Mouse (Mus musculus): ENCODE data around the gene Plcd3. TPM values are rescaled to one million over a fixed set of nuclear protein-coding genes. Genes with fewer than 3 reads are reported as not detected.

Plcd3 gene
- polyA plus RNA-seq (2016; fragmentation: Nextera tagmentation; extraction: Ambion mirVana), result 2.9 and 3.6 TPM in 2 replicates

DNA sequence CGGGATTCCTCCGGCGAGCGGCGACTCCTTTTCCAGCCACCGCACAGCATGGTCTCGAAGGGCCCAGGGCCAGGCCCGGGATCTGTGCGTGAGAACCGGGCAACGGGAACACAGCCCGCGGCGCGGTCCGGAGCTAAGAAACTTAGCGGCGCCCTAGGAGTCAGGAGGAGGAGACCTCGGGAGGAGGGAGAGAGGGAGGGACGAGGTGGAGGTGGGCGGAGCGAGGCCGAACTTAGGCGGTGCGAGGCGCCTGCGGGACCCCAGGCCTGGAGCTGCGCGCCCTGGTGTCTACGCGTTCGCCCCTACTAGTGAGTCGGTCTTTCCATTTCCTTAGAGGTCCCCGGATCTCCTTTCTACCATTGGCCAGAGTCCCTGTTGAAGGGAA is at the start of gene Plcd3, which contains the start of gene Acbd4:
Gene Plcd3 (minus strand): TSS at position 178 of the 385 bp plus-strand sequence.
Gene Acbd4 (plus strand): TSS at position 202 of the 385 bp plus-strand sequence.
- Histone ChIP-seq H3K4me3 (replicated peaks) (peak within 1 kb of the TSS; percentile 63), H3K36me3 (no peaks in the 10 kb centered on the region), H3K27me3 (peaks cover 77% of the 10 kb centered on the region), H3K9ac (replicated peaks) (peak within 1 kb of the TSS; percentile 65), H3K9me3 (no peaks in the 10 kb centered on the region), H3K4me1 (replicated peaks) (peaks cover 36% of the 10 kb centered on the region), H3K4me2 (peak within 1 kb of the TSS; percentile 85), H3K27ac (no peak within 1 kb of the TSS)
- ATAC-seq (ENCODE audit: insufficient number of reproducible peaks, insufficient read depth, low FRiP score, low TSS enrichment, low read depth), result peak; percentile 22
- WGBS, result under 1% methylated on average over 34 of the region's 34 CpGs

DNA sequence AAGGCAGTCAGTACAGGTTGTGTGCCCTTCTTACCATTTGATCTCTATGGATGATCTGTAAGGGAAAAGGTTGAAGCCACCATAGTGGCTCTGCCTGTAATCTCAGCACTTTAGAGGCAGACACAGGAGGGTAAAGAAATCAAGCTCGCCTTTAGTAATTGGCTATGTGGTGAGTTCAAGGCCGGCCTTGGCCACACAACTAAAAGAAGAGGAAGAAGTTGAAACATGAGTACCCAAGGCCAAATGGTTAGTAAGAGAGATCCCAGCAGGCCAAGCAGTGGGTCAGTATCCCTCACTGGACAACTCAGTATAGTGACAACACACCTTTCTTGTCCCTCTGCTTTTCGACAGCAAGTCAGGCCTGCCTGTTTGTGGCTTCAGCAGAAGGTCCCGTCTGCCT is 48.3 kb upstream of the Plcd3 start:
- H3K9me3 ChIP-seq, result no peaks in the 10 kb centered on the region
- whole genome bisulfite sequencing, result 86% methylated on average over 4 of the region's 4 CpGs
- H3K4me1 ChIP-seq (replicated peaks), result peaks cover 3% of the 10 kb centered on the region
- no peak for ATAC-seq (ENCODE audit: insufficient number of reproducible peaks, insufficient read depth, low FRiP score, low TSS enrichment, low read depth)
- H3K4me2 ChIP-seq, result no peak overlapping the region
- no peak overlapping the region for H3K9ac ChIP-seq (replicated peaks)
- no peak overlapping the region for H3K4me3 ChIP-seq (replicated peaks)
- H3K27ac ChIP-seq, result no peak overlapping the region
- H3K36me3 ChIP-seq, result no peaks in the 10 kb centered on the region
- H3K27me3 ChIP-seq, result no peaks in the 10 kb centered on the region

GRCm38 (mm10) chr11:103147766-103148165 is 46.3 kb upstream of the Plcd3 start:
- Histone ChIP-seq H3K36me3 (no peaks in the 10 kb centered on the region), H3K4me1 (replicated peaks) (peaks cover 11% of the 10 kb centered on the region), H3K9ac (replicated peaks) (no peak overlapping the region), H3K4me3 (replicated peaks) (no peak overlapping the region), H3K27ac (no peak overlapping the region), H3K27me3 (no peaks in the 10 kb centered on the region), H3K4me2 (no peak overlapping the region), H3K9me3 (no peaks in the 10 kb centered on the region)
- WGBS, result 66% methylated on average over 4 of the region's 4 CpGs
- ATAC-seq (ENCODE audit: insufficient number of reproducible peaks, insufficient read depth, low FRiP score, low TSS enrichment, low read depth), result no peak

DNA sequence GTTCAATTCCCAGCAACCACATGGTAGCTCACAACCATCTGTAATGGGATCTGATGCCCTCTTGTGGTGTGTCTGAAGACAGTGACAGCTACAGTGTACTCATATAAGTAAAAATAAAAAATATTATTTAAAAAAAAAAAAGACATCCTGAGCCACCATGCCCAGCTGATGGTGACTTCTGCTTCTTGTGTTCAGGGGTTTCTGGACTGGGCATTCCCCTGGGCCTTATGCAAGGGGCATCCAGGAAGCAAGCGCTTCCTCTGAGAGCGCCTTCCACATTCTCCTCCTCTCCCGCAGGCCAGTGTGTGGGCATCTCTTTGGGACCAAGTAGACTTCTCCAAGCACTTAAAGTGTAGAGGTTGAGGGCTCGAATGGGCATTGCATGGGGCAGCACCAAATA is 44.9 kb upstream of the Plcd3 start:
- Histone ChIP-seq H3K9me3 (no peaks in the 10 kb centered on the region), H3K4me2 (no peak overlapping the region), H3K4me3 (replicated peaks) (no peak overlapping the region), H3K4me1 (replicated peaks) (peaks cover 25% of the 10 kb centered on the region), H3K27ac (no peak overlapping the region), H3K9ac (replicated peaks) (no peak overlapping the region), H3K27me3 (no peaks in the 10 kb centered on the region), H3K36me3 (no peaks in the 10 kb centered on the region)
- WGBS, result 89% methylated on average over 4 of the region's 4 CpGs
- no peak for ATAC-seq (ENCODE audit: insufficient number of reproducible peaks, insufficient read depth, low FRiP score, low TSS enrichment, low read depth)

DNA sequence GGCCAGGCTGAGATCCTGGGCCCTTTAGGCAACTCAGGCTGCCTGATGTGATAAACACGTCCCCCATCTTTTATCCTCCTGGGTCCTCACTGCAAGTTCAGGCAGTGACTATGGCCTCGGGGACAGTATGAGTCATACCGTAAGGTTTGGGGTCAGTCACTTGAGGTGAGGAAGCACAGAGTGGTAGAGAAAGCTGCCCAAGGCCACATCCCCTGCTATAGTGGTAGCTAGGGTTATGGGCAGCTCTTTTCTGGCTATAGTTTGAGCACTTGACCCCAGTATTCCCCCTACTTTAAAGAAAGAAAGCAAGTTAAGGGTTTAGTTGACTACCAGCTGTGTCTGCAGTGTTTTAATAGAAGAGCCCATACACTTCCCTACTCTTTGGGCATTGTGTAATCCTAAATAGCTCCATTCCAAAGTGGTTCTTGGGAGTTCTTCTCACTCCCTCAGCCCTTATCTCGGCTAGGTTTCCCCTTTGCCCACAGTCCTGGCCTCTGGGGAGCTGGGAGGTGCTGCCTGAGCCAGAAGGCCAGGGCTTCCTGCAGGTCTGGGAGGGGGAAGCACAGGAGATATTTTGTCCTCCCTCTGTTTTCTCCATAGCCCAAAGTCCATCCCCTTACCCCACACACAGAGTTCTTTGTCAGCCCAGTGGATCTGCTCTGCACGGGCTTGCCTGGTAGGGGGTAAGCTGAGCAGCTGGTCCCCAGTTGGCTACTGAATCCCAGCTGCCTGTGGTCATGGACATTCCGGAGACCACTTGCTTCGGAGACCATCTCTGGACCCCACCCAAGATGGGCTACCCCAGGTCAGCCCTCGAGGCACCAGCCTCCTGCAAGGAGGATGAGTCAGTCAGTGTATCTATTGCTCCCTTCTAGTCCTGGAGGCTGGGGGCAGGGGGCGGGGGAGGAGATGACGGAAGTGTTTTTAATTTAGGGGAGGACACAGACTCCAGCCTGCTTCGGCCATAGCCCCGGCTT is 43.1 kb upstream of the Plcd3 start:
- H3K4me1 ChIP-seq (replicated peaks), result peaks cover 31% of the 10 kb centered on the region
- 34% methylated on average over 12 of the region's 12 CpGs for WGBS
- peak overlapping the region; percentile 29; the same call in 1 of the 2 replicates for H3K27ac ChIP-seq
- H3K9me3 ChIP-seq, result no peaks in the 10 kb centered on the region
- H3K27me3 ChIP-seq, result no peaks in the 10 kb centered on the region
- H3K4me3 ChIP-seq (replicated peaks), result no peak overlapping the region
- H3K4me2 ChIP-seq, result no peak overlapping the region
- H3K36me3 ChIP-seq, result peaks cover 5% of the 10 kb centered on the region
- no peak for ATAC-seq (ENCODE audit: insufficient number of reproducible peaks, insufficient read depth, low FRiP score, low TSS enrichment, low read depth)
- H3K9ac ChIP-seq (replicated peaks), result no peak overlapping the region

DNA sequence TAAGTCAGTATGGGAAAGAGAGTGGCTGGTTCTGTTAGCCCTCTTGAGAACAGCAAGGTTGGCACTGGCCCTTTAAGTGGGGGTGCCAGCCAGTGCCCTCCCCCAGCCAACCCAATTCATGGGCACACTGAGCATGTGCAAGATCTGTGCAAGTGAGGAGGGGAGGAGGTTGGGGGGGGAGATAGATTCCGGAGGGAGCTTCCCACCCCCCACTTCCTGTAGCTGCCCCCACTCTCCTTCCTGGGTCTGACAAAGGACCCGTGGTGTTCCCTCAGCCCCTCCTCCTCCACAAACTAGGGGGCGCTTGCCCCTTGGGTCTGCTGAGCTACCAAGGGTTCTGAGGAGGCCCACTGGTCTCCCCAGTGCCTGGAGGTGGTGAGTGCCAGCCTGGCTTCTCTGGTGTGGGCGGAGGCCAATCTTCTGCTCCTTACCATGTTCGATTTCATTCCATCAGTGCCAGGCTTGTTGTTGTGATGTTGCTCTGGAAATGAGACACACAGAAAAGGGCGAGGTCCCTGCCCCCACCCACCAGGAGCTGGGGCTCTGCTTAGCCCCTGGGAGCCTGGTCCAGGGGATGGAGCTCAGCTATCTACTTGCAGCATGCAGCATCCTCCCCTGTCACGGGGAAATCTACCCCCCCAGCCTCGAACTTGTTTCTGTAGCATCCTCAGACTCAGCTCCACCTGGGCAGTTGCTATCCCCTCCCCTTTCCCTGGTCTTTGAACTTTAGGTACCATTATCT is 41.2 kb upstream of the Plcd3 start:
- Histone ChIP-seq H3K36me3 (peaks cover 22% of the 10 kb centered on the region), H3K27me3 (no peaks in the 10 kb centered on the region), H3K27ac (peak overlapping the region; percentile 84), H3K4me2 (peak overlapping the region; percentile 45), H3K9me3 (no peaks in the 10 kb centered on the region), H3K4me3 (replicated peaks) (peak overlapping the region; percentile 22), H3K9ac (replicated peaks) (peak overlapping the region; percentile 37; the same call in 1 of the 2 replicates), H3K4me1 (replicated peaks) (peaks cover 31% of the 10 kb centered on the region)
- peak; percentile 48; the same call in 1 of the 2 replicates for ATAC-seq (ENCODE audit: insufficient number of reproducible peaks, insufficient read depth, low FRiP score, low TSS enrichment, low read depth)
- WGBS, result 30% methylated on average over 8 of the region's 8 CpGs

DNA sequence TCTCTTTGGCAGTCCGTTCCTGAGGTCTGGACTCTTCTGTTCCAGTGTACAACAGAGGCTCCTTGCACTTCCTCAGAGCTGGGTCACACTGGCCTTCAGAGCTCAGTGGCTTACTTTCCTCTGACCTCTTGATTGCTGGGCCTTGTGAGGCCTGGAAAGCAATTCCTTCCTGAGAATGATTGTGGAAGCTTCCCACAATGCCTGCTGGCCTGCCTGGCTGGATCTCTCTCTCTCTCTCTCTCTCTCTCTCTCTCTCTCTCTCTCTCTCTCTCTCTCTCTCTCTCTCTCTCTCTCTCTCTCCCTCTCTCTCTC is 40.4 kb upstream of the Plcd3 start:
- peak overlapping the region; percentile 77 for H3K27ac ChIP-seq
- peaks cover 31% of the 10 kb centered on the region for H3K4me1 ChIP-seq (replicated peaks)
- no peak for ATAC-seq (ENCODE audit: insufficient number of reproducible peaks, insufficient read depth, low FRiP score, low TSS enrichment, low read depth)
- H3K4me3 ChIP-seq (replicated peaks), result no peak overlapping the region
- H3K4me2 ChIP-seq, result peak overlapping the region; percentile 19; the same call in 1 of the 2 replicates
- H3K27me3 ChIP-seq, result no peaks in the 10 kb centered on the region
- no peaks in the 10 kb centered on the region for H3K9me3 ChIP-seq
- 0 out of 2 replicates have a peak overlapping the region, but pooled peaks have one; percentile 12 for H3K9ac ChIP-seq (replicated peaks)
- 25% methylated on average over 1 of the region's 1 CpGs for WGBS
- peaks cover 22% of the 10 kb centered on the region for H3K36me3 ChIP-seq

GRCm38 (mm10) chr11:103141101-103141943 is 39.9 kb upstream of the Plcd3 start:
- Histone ChIP-seq H3K4me3 (replicated peaks) (no peak overlapping the region), H3K27ac (peak overlapping the region; percentile 77), H3K36me3 (peaks cover 22% of the 10 kb centered on the region), H3K27me3 (no peaks in the 10 kb centered on the region), H3K4me2 (peak overlapping the region; percentile 19; the same call in 1 of the 2 replicates), H3K4me1 (replicated peaks) (peaks cover 31% of the 10 kb centered on the region), H3K9ac (replicated peaks) (0 out of 2 replicates have a peak overlapping the region, but pooled peaks have one; percentile 12), H3K9me3 (no peaks in the 10 kb centered on the region)
- WGBS, result 39% methylated on average over 11 of the region's 11 CpGs
- no peak for ATAC-seq (ENCODE audit: insufficient number of reproducible peaks, insufficient read depth, low FRiP score, low TSS enrichment, low read depth)

DNA sequence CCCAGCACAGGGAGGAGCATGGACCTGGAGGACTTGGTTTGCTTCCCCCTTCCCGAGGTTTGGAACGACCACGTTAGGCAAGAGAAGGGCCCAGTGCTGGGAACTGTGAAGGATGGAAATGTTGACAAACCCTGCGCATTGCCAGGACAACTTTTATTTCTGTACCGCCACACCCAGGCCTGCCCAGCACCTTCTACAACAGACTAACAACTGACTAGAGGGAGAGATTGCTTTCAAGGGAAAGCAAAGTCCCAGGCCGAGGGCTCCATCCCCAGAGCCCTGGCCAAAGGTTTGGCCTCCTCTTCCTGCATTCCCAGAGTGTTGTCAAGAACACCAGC is 39.3 kb upstream of the Plcd3 start:
- 56% methylated on average over 6 of the region's 6 CpGs for WGBS
- Histone ChIP-seq H3K4me2 (no peak overlapping the region), H3K27ac (peak overlapping the region; percentile 77), H3K27me3 (no peaks in the 10 kb centered on the region), H3K36me3 (peaks cover 22% of the 10 kb centered on the region), H3K4me1 (replicated peaks) (peaks cover 31% of the 10 kb centered on the region), H3K9ac (replicated peaks) (no peak overlapping the region), H3K4me3 (replicated peaks) (no peak overlapping the region), H3K9me3 (no peaks in the 10 kb centered on the region)
- no peak for ATAC-seq (ENCODE audit: insufficient number of reproducible peaks, insufficient read depth, low FRiP score, low TSS enrichment, low read depth)

- Histone ChIP-seq H3K4me2 (no peak overlapping the region), H3K27me3 (no peaks in the 10 kb centered on the region), H3K27ac (peak overlapping the region; percentile 77; the same call in 1 of the 2 replicates), H3K36me3 (peaks cover 22% of the 10 kb centered on the region), H3K4me1 (replicated peaks) (peaks cover 31% of the 10 kb centered on the region), H3K9me3 (no peaks in the 10 kb centered on the region), H3K4me3 (replicated peaks) (no peak overlapping the region), H3K9ac (replicated peaks) (no peak overlapping the region)
- 85% methylated on average over 14 of the region's 14 CpGs for WGBS
- ATAC-seq (ENCODE audit: insufficient number of reproducible peaks, insufficient read depth, low FRiP score, low TSS enrichment, low read depth), result no peak
Observed at GRCm38 (mm10) chr11:103139951-103140762, 38.7 kb upstream of the Plcd3 start.

All from limb, embryonic 12.5 days (tissue).